Mouse (Mus musculus): ENCODE measurements around the gene Lamtor4. TPM values are rescaled to one million over a fixed set of nuclear protein-coding genes. Genes with fewer than 3 reads are reported as not detected.
"Not testable (repeated sequence)": the region's sequence is repeated elsewhere in the genome, so short reads cannot be mapped to it uniquely, and the experiment has no call there.

Gene Lamtor4
- polyA plus RNA-seq (2015; fragmentation: Nextera tagmentation; extraction: Ambion mirVana), result 47.5 and 47.8 TPM in 2 replicates

- Histone ChIP-seq H3K4me3 (ENCODE audit: low read depth, low read length) (peak within 1 kb of the TSS; percentile 73), H3K9me3 (ENCODE audit: low read length) (no peaks in the 10 kb centered on the region), H3K4me2 (ENCODE audit: low read depth, low read length) (peak within 1 kb of the TSS; percentile 85), H3K27ac (ENCODE audit: low read depth) (peak within 1 kb of the TSS; percentile 92), H3K36me3 (replicated peaks; ENCODE audit: insufficient read depth, low read length) (peaks cover 25% of the 10 kb centered on the region), H3K9ac (replicated peaks) (peak within 1 kb of the TSS; percentile 73), H3K27me3 (ENCODE audit: insufficient read depth, low read length) (no peaks in the 10 kb centered on the region), H3K4me1 (ENCODE audit: insufficient read depth) (peaks cover 22% of the 10 kb centered on the region)
- under 1% methylated on average over 38 of the region's 38 CpGs for WGBS (ENCODE audit: insufficient replicate concordance)
- peak; percentile 52; the same call in 1 of the 2 replicates for TF ChIP-seq EP300 (IDR thresholded peaks at IDR 0.05; ENCODE audit: low read depth)
- peak; percentile 53 for TF ChIP-seq CTCF (IDR thresholded peaks at IDR 0.05; ENCODE audit: low read depth)
- DNase-seq, result peak; percentile 91
- peak; percentile 99 for ATAC-seq
These were observed at the start of gene Lamtor4 for GRCm38 (mm10) chr5:138255353-138256093. Gene Lamtor4, plus strand, starts transcription at chr5:138255482.

- Histone ChIP-seq H3K9me3 (ENCODE audit: low read length) (no peaks in the 10 kb centered on the region), H3K27me3 (ENCODE audit: insufficient read depth, low read length) (no peaks in the 10 kb centered on the region), H3K4me2 (ENCODE audit: low read depth, low read length) (no peak overlapping the region), H3K4me3 (ENCODE audit: low read depth, low read length) (no peak overlapping the region), H3K4me1 (ENCODE audit: insufficient read depth) (no peaks in the 10 kb centered on the region), H3K27ac (ENCODE audit: low read depth) (no peak overlapping the region), H3K36me3 (replicated peaks; ENCODE audit: insufficient read depth, low read length) (no peaks in the 10 kb centered on the region), H3K9ac (replicated peaks) (no peak overlapping the region)
- TF ChIP-seq CTCF (IDR thresholded peaks at IDR 0.05; ENCODE audit: low read depth) (no peak), EP300 (IDR thresholded peaks at IDR 0.05; ENCODE audit: low read depth) (no peak)
- no peak for ATAC-seq
- WGBS (ENCODE audit: insufficient replicate concordance), result 68% methylated on average over 1 of the region's 1 CpGs
- no peak for DNase-seq
These were observed 48.0 kb upstream of the Lamtor4 start for GRCm38 (mm10) chr5:138207253-138207652.

- no peaks in the 10 kb centered on the region for H3K4me1 ChIP-seq (ENCODE audit: insufficient read depth)
- H3K27me3 ChIP-seq (ENCODE audit: insufficient read depth, low read length), result no peaks in the 10 kb centered on the region
- no peak overlapping the region for H3K4me3 ChIP-seq (ENCODE audit: low read depth, low read length)
- no peak overlapping the region for H3K27ac ChIP-seq (ENCODE audit: low read depth)
- no peak for DNase-seq
- no peaks in the 10 kb centered on the region for H3K9me3 ChIP-seq (ENCODE audit: low read length)
- H3K36me3 ChIP-seq (replicated peaks; ENCODE audit: insufficient read depth, low read length), result no peaks in the 10 kb centered on the region
- H3K4me2 ChIP-seq (ENCODE audit: low read depth, low read length), result no peak overlapping the region
- WGBS (ENCODE audit: insufficient replicate concordance), result 71% methylated on average over 4 of the region's 4 CpGs
- no peak overlapping the region for H3K9ac ChIP-seq (replicated peaks)
- no peak for TF ChIP-seq CTCF (IDR thresholded peaks at IDR 0.05; ENCODE audit: low read depth)
- no peak for TF ChIP-seq EP300 (IDR thresholded peaks at IDR 0.05; ENCODE audit: low read depth)
- ATAC-seq, result no peak
These were observed 47.4 kb upstream of the Lamtor4 start for GRCm38 (mm10) chr5:138207873-138208272.

- not testable (repeated sequence) for H3K9ac ChIP-seq (replicated peaks); ATAC-seq; DNase-seq; H3K4me1 ChIP-seq (ENCODE audit: insufficient read depth); H3K27ac ChIP-seq (ENCODE audit: low read depth); H3K4me3 ChIP-seq (ENCODE audit: low read depth, low read length); H3K4me2 ChIP-seq (ENCODE audit: low read depth, low read length); H3K36me3 ChIP-seq (replicated peaks; ENCODE audit: insufficient read depth, low read length); H3K27me3 ChIP-seq (ENCODE audit: insufficient read depth, low read length); H3K9me3 ChIP-seq (ENCODE audit: low read length)
- WGBS (ENCODE audit: insufficient replicate concordance), result 90% methylated on average over 13 of the region's 13 CpGs
These were observed 38.6 kb upstream of the Lamtor4 start for GRCm38 (mm10) chr5:138216632-138217031.

GRCm38 (mm10) chr5:138219864-138220263, 35.4 kb upstream of the Lamtor4 start:
- no peak overlapping the region for H3K4me3 ChIP-seq (ENCODE audit: low read depth, low read length)
- DNase-seq (no peak), ATAC-seq (no peak)
- H3K9ac ChIP-seq (replicated peaks), result no peak overlapping the region
- no peak overlapping the region for H3K27ac ChIP-seq (ENCODE audit: low read depth)
- no peaks in the 10 kb centered on the region for H3K27me3 ChIP-seq (ENCODE audit: insufficient read depth, low read length)
- H3K4me1 ChIP-seq (ENCODE audit: insufficient read depth), result no peaks in the 10 kb centered on the region
- no peak overlapping the region for H3K4me2 ChIP-seq (ENCODE audit: low read depth, low read length)
- H3K36me3 ChIP-seq (replicated peaks; ENCODE audit: insufficient read depth, low read length), result no peaks in the 10 kb centered on the region
- TF ChIP-seq CTCF (IDR thresholded peaks at IDR 0.05; ENCODE audit: low read depth), result no peak
- TF ChIP-seq EP300 (IDR thresholded peaks at IDR 0.05; ENCODE audit: low read depth), result no peak
- no peaks in the 10 kb centered on the region for H3K9me3 ChIP-seq (ENCODE audit: low read length)
- 44% methylated on average over 2 of the region's 2 CpGs for WGBS (ENCODE audit: insufficient replicate concordance)

- no peak overlapping the region for H3K4me2 ChIP-seq (ENCODE audit: low read depth, low read length)
- peaks cover 4% of the 10 kb centered on the region; the same call in 1 of the 2 replicates for H3K4me1 ChIP-seq (ENCODE audit: insufficient read depth)
- H3K27ac ChIP-seq (ENCODE audit: low read depth), result no peak overlapping the region
- no peaks in the 10 kb centered on the region for H3K9me3 ChIP-seq (ENCODE audit: low read length)
- H3K36me3 ChIP-seq (replicated peaks; ENCODE audit: insufficient read depth, low read length), result no peaks in the 10 kb centered on the region
- DNase-seq (peak; percentile 87), ATAC-seq (peak; percentile 57)
- no peaks in the 10 kb centered on the region for H3K27me3 ChIP-seq (ENCODE audit: insufficient read depth, low read length)
- TF ChIP-seq CTCF (IDR thresholded peaks at IDR 0.05; ENCODE audit: low read depth) (peak; percentile 90), EP300 (IDR thresholded peaks at IDR 0.05; ENCODE audit: low read depth) (no peak)
- no peak overlapping the region for H3K4me3 ChIP-seq (ENCODE audit: low read depth, low read length)
- no peak overlapping the region for H3K9ac ChIP-seq (replicated peaks)
- 21% methylated on average over 4 of the region's 4 CpGs for WGBS (ENCODE audit: insufficient replicate concordance)
These were observed 33.2 kb upstream of the Lamtor4 start for GRCm38 (mm10) chr5:138222111-138222510.
